Mouse (Mus musculus) thymus, adult 2 months (tissue): Measurements from ENCODE around the gene Kmt2e. TPM values are rescaled to one million over a fixed set of nuclear protein-coding genes. Genes with fewer than 3 reads are reported as not detected.
"Not testable (repeated sequence)": the region's sequence is repeated elsewhere in the genome, so short reads cannot be mapped to it uniquely, and the experiment has no call there.

Source experiments
- DNase-seq: peaks from one replicate; pipeline ENCODE4 v3.0.0; 2021
- H3K27ac ChIP-seq: fragments of 200-500 bp; 2 replicates; pipeline ENCODE4 v1.5.1; 2012; ENCODE audit warnings: low read length, control low read depth; ENCODE audit not compliant: control insufficient read depth, insufficient read depth
- H3K27me3 ChIP-seq: fragments of 200-500 bp; 2 replicates; pipeline ENCODE4 v1.6.1; 2012; ENCODE audit warnings: mild to moderate bottlenecking, low read length, moderate library complexity, mixed read lengths; ENCODE audit not compliant: control insufficient read depth, insufficient read depth
- H3K36me3 ChIP-seq: fragments of 200-500 bp; 2 replicates; pipeline ENCODE4 v1.6.1; 2012; ENCODE audit warnings: mild to moderate bottlenecking, low read length, moderate library complexity; ENCODE audit not compliant: control insufficient read depth, insufficient read depth
- H3K4me1 ChIP-seq: fragments of 200-500 bp; replicated peaks from 2 replicates; pipeline ENCODE4 v1.6.1; 2012; ENCODE audit warnings: low read length; ENCODE audit not compliant: control insufficient read depth, insufficient read depth
- H3K4me3 ChIP-seq: fragments of 200-500 bp; 2 replicates; pipeline ENCODE4 v1.5.1; 2012; ENCODE audit warnings: mild to moderate bottlenecking, low read length, control low read depth, moderate library complexity; ENCODE audit not compliant: control insufficient read depth, insufficient read depth
- CTCF ChIP-seq: fragments of 200-500 bp; IDR thresholded peaks from 2 replicates; pipeline ENCODE4 v1.5.1; 2012; ENCODE audit warnings: mild to moderate bottlenecking, control low read depth, low read length, moderate library complexity, borderline replicate concordance; ENCODE audit not compliant: control insufficient read depth, poor library complexity, insufficient read depth; ENCODE audit errors: extremely low read depth
- POLR2A ChIP-seq: fragments of 200-500 bp; IDR thresholded peaks from 2 replicates; pipeline ENCODE4 v1.6.1; 2012; ENCODE audit warnings: mild to moderate bottlenecking, low read length, control low read depth, moderate library complexity; ENCODE audit not compliant: control insufficient read depth, poor library complexity, insufficient read depth; ENCODE audit errors: extremely low read depth
- WGBS: fragments of 180-500 bp; shearing (Covaris S2); methylation state at CpG from one replicate; pipeline ENCODE4 v1.1.7; 2018; 5-methylcytosine and 5-hydroxymethylcytosine counted together
- polyA plus RNA-seq: library from polyadenylated mRNA; depleted of rRNA; stranded (reverse); fragments of >200 nt; gene quantifications from 2 replicates; pipeline ENCODE4 v1.2.3, GENCODE M21; 2012

The Kmt2e gene
- polyA plus RNA-seq, 1 experiment = 37.0 TPM

DNA sequence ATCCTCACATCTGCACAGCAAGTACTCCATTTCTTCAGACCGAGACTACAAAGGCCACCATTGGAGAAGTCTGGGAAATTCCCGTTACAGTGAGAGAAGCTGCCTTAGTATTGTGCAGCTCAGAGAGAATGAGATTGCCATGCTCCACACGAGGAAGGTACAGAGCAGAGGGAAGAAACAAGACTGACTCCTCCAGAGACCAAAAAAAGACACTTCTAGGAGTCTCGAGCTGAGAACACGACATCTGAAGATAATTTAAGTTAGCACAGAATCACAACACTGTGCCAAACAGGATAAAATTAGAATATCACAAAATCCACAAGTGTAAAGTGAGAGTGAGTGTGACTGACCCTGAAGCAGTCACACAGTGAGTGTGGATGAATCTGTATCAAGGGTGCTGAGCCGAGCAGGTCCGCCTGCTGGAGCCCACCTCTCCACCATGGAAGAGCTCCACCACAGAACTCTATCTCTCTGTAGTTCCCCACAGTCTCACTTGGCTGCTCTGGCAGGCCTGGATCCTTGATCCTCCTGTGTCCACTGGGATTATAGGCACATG, 97.4 kb downstream of the Kmt2e start:
- H3K4me3 ChIP-seq = no peak overlapping the region
- H3K36me3 ChIP-seq = no peaks in the 10 kb centered on the region; the same call in 1 of the 2 replicates
- peaks cover 7% of the 10 kb centered on the region for H3K4me1 ChIP-seq
- TF ChIP-seq POLR2A = no peak
- TF ChIP-seq CTCF = no peak
- H3K27ac ChIP-seq = no peak overlapping the region
- 96% methylated on average over 7 of the region's 7 CpGs for WGBS
- H3K27me3 ChIP-seq = no peaks in the 10 kb centered on the region
- no peak for DNase-seq

- WGBS = 93% methylated on average over 7 of the region's 7 CpGs
- Histone ChIP-seq H3K4me1 (no peaks in the 10 kb centered on the region), H3K27ac (no peak overlapping the region), H3K27me3 (no peaks in the 10 kb centered on the region), H3K36me3 (no peaks in the 10 kb centered on the region; the same call in 1 of the 2 replicates), H3K4me3 (no peak overlapping the region)
- no peak for DNase-seq
- no peak for TF ChIP-seq CTCF
- no peak for TF ChIP-seq POLR2A
These were observed 101.5 kb downstream of the Kmt2e start for GRCm38 (mm10) chr5:23535692-23536091.

GRCm38 (mm10) chr5:23551687-23552086, 117.4 kb downstream of the Kmt2e start:
- no peak overlapping the region for H3K27ac ChIP-seq
- WGBS = 89% methylated on average over 5 of the region's 5 CpGs
- no peak overlapping the region for H3K4me3 ChIP-seq
- TF ChIP-seq CTCF (no peak), POLR2A (no peak)
- no peaks in the 10 kb centered on the region for H3K27me3 ChIP-seq
- no peak for DNase-seq
- H3K36me3 ChIP-seq = 0 out of 2 replicates have a peak, but pooled peaks cover 5% of the 10 kb centered on the region
- H3K4me1 ChIP-seq = no peaks in the 10 kb centered on the region

- H3K4me3 ChIP-seq, H3K27me3 ChIP-seq, H3K36me3 ChIP-seq, H3K4me1 ChIP-seq, DNase-seq, H3K27ac ChIP-seq: not testable (repeated sequence)
- 92% methylated on average over 3 of the region's 3 CpGs for WGBS
These were observed 119.1 kb downstream of the Kmt2e start for GRCm38 (mm10) chr5:23553338-23553737.
